Comparison of ENCODE assay signal across 8 mouse cellular contexts in the genomic region with DNA sequence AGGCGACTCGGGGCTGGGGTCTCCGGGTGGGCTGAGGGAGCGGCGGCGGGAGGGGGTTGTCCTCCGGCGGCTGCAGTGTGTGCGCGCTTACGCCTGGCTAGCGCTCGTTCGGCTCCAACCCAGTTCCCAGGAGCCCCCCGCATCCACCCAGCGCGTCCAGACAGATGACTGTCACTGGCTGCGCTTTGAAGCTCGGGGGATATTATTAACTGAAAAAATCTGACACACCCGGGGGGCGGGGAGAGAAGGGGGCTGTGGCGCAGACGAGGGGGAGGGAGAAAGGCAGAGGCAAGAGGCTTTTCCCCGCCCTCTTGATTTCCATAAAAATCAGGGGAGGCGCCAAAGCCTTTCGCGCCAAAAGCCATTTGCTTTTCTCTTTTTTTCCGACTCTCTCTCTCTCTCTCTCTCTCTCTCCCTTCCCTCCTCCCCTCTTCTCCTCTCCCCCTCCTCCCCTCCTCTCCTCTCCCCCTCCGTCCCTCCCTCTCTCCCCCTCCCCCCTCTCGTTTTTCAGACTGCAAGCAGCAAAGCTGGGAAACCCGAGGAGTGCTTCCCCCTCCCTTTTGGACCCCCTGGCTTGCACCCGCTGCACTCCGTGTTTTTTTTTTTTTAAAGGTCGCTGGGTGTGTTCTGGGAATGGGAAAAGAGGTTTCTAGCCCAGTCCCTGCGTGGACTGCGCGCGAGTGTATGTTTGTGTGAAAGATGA. TPM values are rescaled to one million over a fixed set of nuclear protein-coding genes. Genes with fewer than 3 reads are reported as not detected.
DNase-seq lines count a peak whose midpoint lies in the region; ATAC-seq lines count a peak whose summit lies in the region.

A gene (minus strand): TSS at position 254 of the 703 bp plus-strand sequence.

- peak; percentile 75 for DNase-seq in WW6 (ENCODE audit: low read depth, low spot score)
- peak; percentile 34 for DNase-seq in cerebellum, adult 9-11 months
- DNase-seq in frontal cortex, postnatal 25 days (ENCODE audit: low spot score in 2 of 2): peak; percentile 48 to 66
- DNase-seq in layer of hippocampus, postnatal 25 days (ENCODE audit: extremely low spot score in 1 of 2, low spot score in 1 of 2): peak; percentile 70 to 73
- DNase-seq in lung, postnatal 36 days: peak; percentile 79
- peak; percentile 77 for DNase-seq in right cerebral cortex, postnatal 14 days

- ATAC-seq in hindbrain, embryonic 13.5 days (ENCODE audit: low FRiP score): peak; percentile 80
- ATAC-seq in inflammation-experienced regulatory T-cells, adult 6 months: no peak

- peak within 1 kb of the TSS; percentile 84 for H3K4me3 ChIP-seq in hindbrain, embryonic 13.5 days

- H3K36me3 ChIP-seq in hindbrain, embryonic 13.5 days: peaks cover 15% of the 10 kb centered on the region

- peaks cover 32% of the 10 kb centered on the region for H3K4me1 ChIP-seq in hindbrain, embryonic 13.5 days (replicated peaks)

- no peaks in the 10 kb centered on the region for H3K27me3 ChIP-seq in hindbrain, embryonic 13.5 days

- peak within 1 kb of the TSS; percentile 96 for H3K9ac ChIP-seq in hindbrain, embryonic 13.5 days

- peak within 1 kb of the TSS; percentile 97 for H3K4me2 ChIP-seq in hindbrain, embryonic 13.5 days

- peak within 1 kb of the TSS; percentile 98 for H3K27ac ChIP-seq in hindbrain, embryonic 13.5 days

- under 1% methylated on average over 38 of the region's 38 CpGs for WGBS in hindbrain, embryonic 13.5 days

- H3K9me3 ChIP-seq in hindbrain, embryonic 13.5 days: no peaks in the 10 kb centered on the region

RNA-seq across cellular contexts. Expression of the gene that starts here (rescaled TPM):
- 58.9 and 63.9 TPM in 2 replicates for polyA plus RNA-seq in hindbrain, embryonic 13.5 days (2015; fragmentation: Nextera tagmentation; extraction: Ambion mirVana)
- 10 to 100 TPM; 12.2 to 14.1 TPM for total RNA-seq in layer of hippocampus, postnatal 25 days (2021)
- not detected for polyA plus RNA-seq in inflammation-experienced regulatory T-cells, adult 6 months (2017; shearing (Covaris generic))

Comparison
In these comparisons a context has a peak if more than half of its experiments do, and no peak if none do; other contexts are left out.
1. RNA of the gene that starts here (polyA plus RNA-seq): 58.9 to 63.9 TPM in hindbrain, embryonic 13.5 days; not detected in inflammation-experienced regulatory T-cells, adult 6 months; every median in the first group is over 10 times any median in the second.
2. Peak in every context shown above with its lines, with median percentiles within 50 percentile points of each other: DNase-seq.